Mouse (Mus musculus): ENCODE results near the gene Gtf2h4.

- TF ChIP-seq CTCF (IDR thresholded peaks at IDR 0.05; ENCODE audit: control insufficient read depth, insufficient read depth, insufficient read length), result no peak
- TF ChIP-seq USF1 (IDR thresholded peaks at IDR 0.05; ENCODE audit: low read depth), result no peak
- TF ChIP-seq MAX (IDR thresholded peaks at IDR 0.05), result no peak
- no peak for TF ChIP-seq FOSL1 (IDR thresholded peaks at IDR 0.05; ENCODE audit: insufficient read depth, low read length, poor library complexity, severe bottlenecking)
- TF ChIP-seq CEBPB (IDR thresholded peaks at IDR 0.05; ENCODE audit: low read depth), result no peak
- TF ChIP-seq MYOD1 (IDR thresholded peaks at IDR 0.05; ENCODE audit: control insufficient read depth, insufficient read length, low read depth), result no peak
These were observed 37.3 kb upstream of the Gtf2h4 start for GRCm38 (mm10) chr17:35710705-35711347.

All from C2C12 (cell line).